Mouse (Mus musculus) neural tube, embryonic 12.5 days (tissue): ENCODE measurements around the gene Actg1. TPM values are rescaled to one million over a fixed set of nuclear protein-coding genes. Genes with fewer than 3 reads are reported as not detected.
A peak's percentile ranks its signal among the peaks of the same experiment; 100 is the strongest.

Source experiments
- ATAC-seq: fragments of 200-750 bp; cut with Nextera tagmentation; 2 replicates; pipeline ENCODE4 v1.8.0; 2017; ENCODE audit warnings: low read depth, mild to moderate bottlenecking, moderate TSS enrichment, moderate library complexity; ENCODE audit not compliant: low FRiP score
- H3K27ac ChIP-seq: fragments of 300-500 bp; sonication (generic); 2 replicates; pipeline ENCODE4 v1.5.1; 2016
- H3K27me3 ChIP-seq: fragments of 300-500 bp; sonication (generic); replicated peaks from 2 replicates; pipeline ENCODE4 v1.6.1; 2016; ENCODE audit warnings: mild to moderate bottlenecking
- H3K36me3 ChIP-seq: fragments of 300-500 bp; sonication (generic); 2 replicates; pipeline ENCODE4 v1.6.1; 2016; ENCODE audit warnings: mild to moderate bottlenecking
- H3K4me1 ChIP-seq: fragments of 300-500 bp; sonication (generic); 2 replicates; pipeline ENCODE4 v1.6.1; 2016
- H3K4me2 ChIP-seq: fragments of 300-500 bp; sonication (generic); replicated peaks from 2 replicates; pipeline ENCODE4 v1.6.1; 2016; ENCODE audit warnings: mild to moderate bottlenecking
- H3K4me3 ChIP-seq: fragments of 300-500 bp; sonication (generic); 2 replicates; pipeline ENCODE4 v1.5.1; 2016
- H3K9ac ChIP-seq: fragments of 300-500 bp; sonication (generic); 2 replicates; pipeline ENCODE4 v1.6.1; 2016; ENCODE audit warnings: mild to moderate bottlenecking
- H3K9me3 ChIP-seq: fragments of 300-500 bp; sonication (generic); 2 replicates; pipeline ENCODE4 v1.6.1; 2016; ENCODE audit warnings: mild to moderate bottlenecking
- WGBS: fragments of 180-500 bp; shearing (Covaris S2); methylation state at CpG from one replicate; pipeline ENCODE4 v1.1.7; 2016; 5-methylcytosine and 5-hydroxymethylcytosine counted together
- polyA plus RNA-seq: library from polyadenylated mRNA; unstranded; fragments of >200 nt; fragmentation: Nextera tagmentation; extraction: Ambion mirVana; gene quantifications from 2 replicates; pipeline ENCODE4 v1.2.1, GENCODE M21; 2016

Actg1 gene
- polyA plus RNA-seq, 1 experiment from 2014 or later: 3,681 TPM

- 78% methylated on average over 10 of the region's 10 CpGs for WGBS
- H3K4me3 ChIP-seq: peak overlapping the region; percentile 87
- peaks cover 22% of the 10 kb centered on the region for H3K4me1 ChIP-seq
- H3K9ac ChIP-seq: peak overlapping the region; percentile 86
- no peak for ATAC-seq
- peak overlapping the region; percentile 98 for H3K4me2 ChIP-seq
- H3K9me3 ChIP-seq: no peaks in the 10 kb centered on the region
- no peak overlapping the region for H3K27ac ChIP-seq
- H3K27me3 ChIP-seq: no peaks in the 10 kb centered on the region
- H3K36me3 ChIP-seq: peaks cover 68% of the 10 kb centered on the region
Measured at GRCm38 (mm10) chr11:120377337-120377736, 29.0 kb upstream of the Actg1 start.

GRCm38 (mm10) chr11:120376302-120377160 is 28.2 kb upstream of the Actg1 start:
- Histone ChIP-seq H3K9me3 (no peaks in the 10 kb centered on the region), H3K27ac (no peak overlapping the region), H3K4me1 (peaks cover 22% of the 10 kb centered on the region), H3K4me2 (peak overlapping the region; percentile 98; the same call in 1 of the 2 replicates), H3K27me3 (no peaks in the 10 kb centered on the region), H3K9ac (peak overlapping the region; percentile 86; the same call in 1 of the 2 replicates), H3K36me3 (peaks cover 68% of the 10 kb centered on the region), H3K4me3 (no peak overlapping the region)
- no peak for ATAC-seq
- WGBS: 90% methylated on average over 17 of the region's 17 CpGs

- WGBS: 92% methylated on average over 10 of the region's 10 CpGs
- H3K9ac ChIP-seq: no peak overlapping the region
- H3K4me3 ChIP-seq: no peak overlapping the region
- no peak for ATAC-seq
- peaks cover 22% of the 10 kb centered on the region for H3K4me1 ChIP-seq
- peaks cover 68% of the 10 kb centered on the region for H3K36me3 ChIP-seq
- H3K27ac ChIP-seq: no peak overlapping the region
- no peaks in the 10 kb centered on the region for H3K9me3 ChIP-seq
- H3K4me2 ChIP-seq: no peak overlapping the region
- H3K27me3 ChIP-seq: no peaks in the 10 kb centered on the region
Measured at GRCm38 (mm10) chr11:120375324-120375723, 27.0 kb upstream of the Actg1 start.

GRCm38 (mm10) chr11:120373820-120374586 is 25.7 kb upstream of the Actg1 start:
- Histone ChIP-seq H3K4me3 (no peak overlapping the region), H3K27me3 (no peaks in the 10 kb centered on the region), H3K9me3 (no peaks in the 10 kb centered on the region), H3K9ac (no peak overlapping the region), H3K4me1 (peaks cover 24% of the 10 kb centered on the region), H3K4me2 (no peak overlapping the region), H3K36me3 (peaks cover 75% of the 10 kb centered on the region), H3K27ac (no peak overlapping the region)
- no peak for ATAC-seq
- 93% methylated on average over 23 of the region's 23 CpGs for WGBS

- no peaks in the 10 kb centered on the region for H3K9me3 ChIP-seq
- no peaks in the 10 kb centered on the region for H3K27me3 ChIP-seq
- H3K4me1 ChIP-seq: peaks cover 17% of the 10 kb centered on the region
- H3K36me3 ChIP-seq: peaks cover 79% of the 10 kb centered on the region
- 64% methylated on average over 13 of the region's 13 CpGs for WGBS
- no peak for ATAC-seq
- H3K4me3 ChIP-seq: no peak overlapping the region
- H3K9ac ChIP-seq: no peak overlapping the region
- no peak overlapping the region for H3K27ac ChIP-seq
- no peak overlapping the region for H3K4me2 ChIP-seq
Measured at GRCm38 (mm10) chr11:120373025-120373424, 24.7 kb upstream of the Actg1 start.

- H3K4me1 ChIP-seq: peaks cover 11% of the 10 kb centered on the region
- H3K9ac ChIP-seq: no peak overlapping the region
- no peaks in the 10 kb centered on the region for H3K9me3 ChIP-seq
- H3K27me3 ChIP-seq: no peaks in the 10 kb centered on the region
- H3K4me2 ChIP-seq: no peak overlapping the region
- peaks cover 57% of the 10 kb centered on the region for H3K36me3 ChIP-seq
- 37% methylated on average over 8 of the region's 8 CpGs for WGBS
- ATAC-seq: peak; percentile 83
- H3K27ac ChIP-seq: no peak overlapping the region
- no peak overlapping the region for H3K4me3 ChIP-seq
Measured at GRCm38 (mm10) chr11:120369656-120370055, 21.3 kb upstream of the Actg1 start.

- no peak for ATAC-seq
- H3K4me2 ChIP-seq: 0 out of 2 replicates have a peak overlapping the region, but pooled peaks have one; percentile 12
- no peak overlapping the region for H3K27ac ChIP-seq
- no peaks in the 10 kb centered on the region for H3K27me3 ChIP-seq
- H3K9me3 ChIP-seq: no peaks in the 10 kb centered on the region
- H3K4me1 ChIP-seq: peaks cover 11% of the 10 kb centered on the region
- H3K36me3 ChIP-seq: peaks cover 25% of the 10 kb centered on the region
- no peak overlapping the region; the same call in 1 of the 2 replicates for H3K9ac ChIP-seq
- no peak overlapping the region for H3K4me3 ChIP-seq
- 39% methylated on average over 7 of the region's 7 CpGs for WGBS
Measured at GRCm38 (mm10) chr11:120366443-120367027, 18.2 kb upstream of the Actg1 start.

GRCm38 (mm10) chr11:120362891-120363290 is 14.5 kb upstream of the Actg1 start:
- no peak for ATAC-seq
- Histone ChIP-seq H3K4me2 (no peak overlapping the region), H3K27ac (no peak overlapping the region), H3K9me3 (no peaks in the 10 kb centered on the region), H3K9ac (no peak overlapping the region), H3K27me3 (no peaks in the 10 kb centered on the region), H3K4me1 (peaks cover 26% of the 10 kb centered on the region), H3K36me3 (no peaks in the 10 kb centered on the region), H3K4me3 (no peak overlapping the region)
- 89% methylated on average over 6 of the region's 6 CpGs for WGBS

- 76% methylated on average over 10 of the region's 10 CpGs for WGBS
- Histone ChIP-seq H3K36me3 (no peaks in the 10 kb centered on the region), H3K4me3 (no peak within 1 kb of the TSS), H3K27ac (no peak within 1 kb of the TSS), H3K9ac (no peak within 1 kb of the TSS), H3K9me3 (no peaks in the 10 kb centered on the region), H3K4me2 (no peak within 1 kb of the TSS), H3K27me3 (no peaks in the 10 kb centered on the region), H3K4me1 (peaks cover 28% of the 10 kb centered on the region)
- no peak for ATAC-seq
Measured at GRCm38 (mm10) chr11:120361295-120361694, 13.0 kb upstream of the Actg1 start, which contains the start of gene Fscn2. TSS of gene Fscn2 (plus strand) at chr11:120361534.

GRCm38 (mm10) chr11:120360755-120361154 is 12.4 kb upstream of the Actg1 start:
- ATAC-seq: no peak
- no peaks in the 10 kb centered on the region for H3K9me3 ChIP-seq
- H3K4me2 ChIP-seq: no peak overlapping the region
- H3K27me3 ChIP-seq: no peaks in the 10 kb centered on the region
- no peak overlapping the region for H3K9ac ChIP-seq
- H3K27ac ChIP-seq: no peak overlapping the region
- no peak overlapping the region for H3K4me3 ChIP-seq
- H3K4me1 ChIP-seq: peaks cover 27% of the 10 kb centered on the region
- H3K36me3 ChIP-seq: no peaks in the 10 kb centered on the region
- WGBS: 73% methylated on average over 5 of the region's 5 CpGs

GRCm38 (mm10) chr11:120360062-120360461 is 11.7 kb upstream of the Actg1 start:
- 63% methylated on average over 8 of the region's 8 CpGs for WGBS
- Histone ChIP-seq H3K27ac (no peak overlapping the region), H3K4me3 (no peak overlapping the region), H3K9me3 (no peaks in the 10 kb centered on the region), H3K9ac (0 out of 2 replicates have a peak overlapping the region, but pooled peaks have one; percentile 6), H3K27me3 (no peaks in the 10 kb centered on the region), H3K36me3 (no peaks in the 10 kb centered on the region), H3K4me2 (no peak overlapping the region), H3K4me1 (peaks cover 27% of the 10 kb centered on the region)
- ATAC-seq: no peak

GRCm38 (mm10) chr11:120359391-120359790 is 11.0 kb upstream of the Actg1 start:
- H3K9me3 ChIP-seq: no peaks in the 10 kb centered on the region
- WGBS: 81% methylated on average over 6 of the region's 6 CpGs
- H3K9ac ChIP-seq: no peak overlapping the region
- ATAC-seq: no peak
- H3K27me3 ChIP-seq: no peaks in the 10 kb centered on the region
- H3K4me3 ChIP-seq: no peak overlapping the region
- no peak overlapping the region for H3K4me2 ChIP-seq
- no peak overlapping the region for H3K27ac ChIP-seq
- H3K36me3 ChIP-seq: no peaks in the 10 kb centered on the region
- peaks cover 27% of the 10 kb centered on the region for H3K4me1 ChIP-seq
